In genomic region chr13:100409825-100410224, GRCm38 (mm10) we compare ENCODE assay signal across 23 mouse cellular contexts. TPM values are rescaled to one million over a fixed set of nuclear protein-coding genes. Genes with fewer than 3 reads are reported as not detected.
DNase-seq lines count a peak whose midpoint lies in the region; ATAC-seq and TF ChIP-seq lines count a peak whose summit lies in the region.
"Had no signal": no experiment of that assay in that cellular context is flagged by ENCODE, and none has a peak within 500 bp of the region (broad histone marks: within the 10 kb centered on the region; RNA-seq: fewer than 3 reads in every experiment).

No protein-coding gene starts in this region.

- no peaks in the 10 kb centered on the region for H3K36me3 ChIP-seq in intestine, embryonic 14.5 days (ENCODE audit: control insufficient read depth, insufficient read depth, low read length)
- H3K36me3 ChIP-seq in intestine, embryonic 15.5 days = no peaks in the 10 kb centered on the region
- H3K36me3 ChIP-seq in intestine, embryonic 16.5 days (ENCODE audit: control insufficient read depth, insufficient read depth, low read length) = no peaks in the 10 kb centered on the region
- peaks cover 8% of the 10 kb centered on the region; the same call in 1 of the 2 replicates for H3K36me3 ChIP-seq in intestine, postnatal 0 days (ENCODE audit: control insufficient read depth, insufficient read depth)
- H3K36me3 ChIP-seq in lung, postnatal 0 days (ENCODE audit: insufficient read depth, low read length) = no peaks in the 10 kb centered on the region
- H3K36me3 ChIP-seq: G1E had no signal

- no peak overlapping the region for H3K4me2 ChIP-seq in intestine, embryonic 14.5 days (ENCODE audit: low read length)
- H3K4me2 ChIP-seq in intestine, embryonic 15.5 days (replicated peaks) = no peak overlapping the region
- no peak overlapping the region for H3K4me2 ChIP-seq in intestine, embryonic 16.5 days (ENCODE audit: low read depth, low read length)
- H3K4me2 ChIP-seq in intestine, postnatal 0 days (replicated peaks; ENCODE audit: low read depth) = no peak overlapping the region
- H3K4me2 ChIP-seq in lung, postnatal 0 days (replicated peaks; ENCODE audit: low read depth, low read length) = no peak overlapping the region

- H3K4me3 ChIP-seq in intestine, embryonic 14.5 days (ENCODE audit: low read depth, low read length) = no peak overlapping the region
- no peak overlapping the region for H3K4me3 ChIP-seq in intestine, embryonic 15.5 days (replicated peaks)
- H3K4me3 ChIP-seq in intestine, embryonic 16.5 days (ENCODE audit: low read length) = no peak overlapping the region
- H3K4me3 ChIP-seq in intestine, postnatal 0 days (ENCODE audit: low read depth, low read length) = no peak overlapping the region
- H3K4me3 ChIP-seq in lung, postnatal 0 days (ENCODE audit: low read depth, low read length) = no peak overlapping the region

- H3K9me3 ChIP-seq in intestine, embryonic 14.5 days (ENCODE audit: control insufficient read depth, low read length) = peaks cover under 1% of the 10 kb centered on the region; the same call in 1 of the 2 replicates
- no peaks in the 10 kb centered on the region for H3K9me3 ChIP-seq in intestine, embryonic 15.5 days
- H3K9me3 ChIP-seq in intestine, embryonic 16.5 days (ENCODE audit: control insufficient read depth, low read length) = no peaks in the 10 kb centered on the region
- no peaks in the 10 kb centered on the region for H3K9me3 ChIP-seq in intestine, postnatal 0 days (ENCODE audit: control insufficient read depth)
- no peaks in the 10 kb centered on the region for H3K9me3 ChIP-seq in lung, postnatal 0 days (ENCODE audit: low read length)
- H3K9me3 ChIP-seq: G1E had no signal

- H3K27ac ChIP-seq in intestine, embryonic 14.5 days (ENCODE audit: low read depth) = no peak overlapping the region
- peak overlapping the region; percentile 38; the same call in 1 of the 2 replicates for H3K27ac ChIP-seq in intestine, embryonic 15.5 days
- H3K27ac ChIP-seq in intestine, embryonic 16.5 days (ENCODE audit: low read length) = peak overlapping the region; percentile 47; the same call in 1 of the 2 replicates
- no peak overlapping the region for H3K27ac ChIP-seq in intestine, postnatal 0 days (ENCODE audit: low read depth, low read length)
- H3K27ac ChIP-seq in lung, postnatal 0 days (ENCODE audit: low read length) = no peak overlapping the region

- H3K27me3 ChIP-seq in intestine, embryonic 14.5 days (replicated peaks; ENCODE audit: control insufficient read depth, insufficient read depth, low read length) = no peaks in the 10 kb centered on the region
- H3K27me3 ChIP-seq in intestine, embryonic 15.5 days (replicated peaks) = no peaks in the 10 kb centered on the region
- no peaks in the 10 kb centered on the region for H3K27me3 ChIP-seq in intestine, embryonic 16.5 days (replicated peaks; ENCODE audit: control insufficient read depth, insufficient read depth, low read length)
- H3K27me3 ChIP-seq in intestine, postnatal 0 days (replicated peaks; ENCODE audit: control insufficient read depth, insufficient read depth, low read length) = no peaks in the 10 kb centered on the region
- no peaks in the 10 kb centered on the region for H3K27me3 ChIP-seq in lung, postnatal 0 days (replicated peaks; ENCODE audit: insufficient read depth, low read length)
- H3K27me3 ChIP-seq: CH12.LX, Patski had no signal

- no peaks in the 10 kb centered on the region for H3K4me1 ChIP-seq in intestine, embryonic 14.5 days (replicated peaks; ENCODE audit: control insufficient read depth, insufficient read depth, low read length)
- H3K4me1 ChIP-seq in intestine, embryonic 15.5 days (replicated peaks) = no peaks in the 10 kb centered on the region
- H3K4me1 ChIP-seq in intestine, embryonic 16.5 days (ENCODE audit: control insufficient read depth, insufficient read depth, low read length) = no peaks in the 10 kb centered on the region
- H3K4me1 ChIP-seq in intestine, postnatal 0 days (replicated peaks; ENCODE audit: control insufficient read depth, insufficient read depth, low read length) = no peaks in the 10 kb centered on the region
- no peaks in the 10 kb centered on the region for H3K4me1 ChIP-seq in lung, postnatal 0 days (ENCODE audit: insufficient read depth, low read depth, low read length)

- H3K9ac ChIP-seq in intestine, embryonic 14.5 days (ENCODE audit: low read length) = no peak overlapping the region
- no peak overlapping the region for H3K9ac ChIP-seq in intestine, embryonic 15.5 days
- no peak overlapping the region for H3K9ac ChIP-seq in intestine, embryonic 16.5 days (ENCODE audit: low read depth, low read length)
- no peak overlapping the region for H3K9ac ChIP-seq in intestine, postnatal 0 days (ENCODE audit: low read depth, low read length)
- no peak overlapping the region for H3K9ac ChIP-seq in lung, postnatal 0 days (replicated peaks; ENCODE audit: low read depth)

- ATAC-seq in intestine, embryonic 14.5 days (replicated peaks; ENCODE audit: low FRiP score, low TSS enrichment, low read depth) = peak; percentile 60; the same call in 1 of the 2 replicates
- peak; percentile 85 for ATAC-seq in intestine, embryonic 15.5 days
- ATAC-seq in intestine, embryonic 16.5 days = peak; percentile 86
- peak; percentile 64 for ATAC-seq in intestine, postnatal 0 days
- no peak for ATAC-seq in inflammation-experienced regulatory T-cells, adult 6 months
- no peak for ATAC-seq in lung, postnatal 0 days
- ATAC-seq: activated CD4-positive, CD25-positive, alpha-beta regulatory T cell, adult 4 months; CD4-positive, CD25-positive, alpha-beta regulatory T cell, adult 4 months; Patski had no signal

- no peak for TF ChIP-seq CTCF in intestine, postnatal 0 days (IDR thresholded peaks at IDR 0.05; ENCODE audit: low read depth)
- TF ChIP-seq CTCF in lung, postnatal 0 days (IDR thresholded peaks at IDR 0.05) = no peak

- no peak for DNase-seq in intestine, embryonic 14.5 days (ENCODE audit: low spot score)
- DNase-seq in left cerebral cortex, adult 8-10 months (ENCODE audit: low spot score in 2 of 2) = no peak
- DNase-seq in frontal cortex, postnatal 36 days (ENCODE audit: low spot score in 2 of 2) = no peak
- DNase-seq in lung, postnatal 0 days (ENCODE audit: low spot score) = no peak
- DNase-seq: adrenal gland, adult 2 months; adrenal gland, adult 8-10 months; adrenal gland, postnatal 10 days; adrenal gland, postnatal 14 days; adrenal gland, postnatal 25 days; adrenal gland, postnatal 36 days; B cell, adult 2 months; cerebellum, adult 11 months; cerebellum, adult 11-12 months had no signal

- 58% methylated on average over 4 of the region's 4 CpGs for WGBS in intestine, embryonic 14.5 days
- WGBS in intestine, embryonic 15.5 days = 51% methylated on average over 4 of the region's 4 CpGs
- WGBS in intestine, embryonic 16.5 days = 50% methylated on average over 4 of the region's 4 CpGs
- 35% methylated on average over 4 of the region's 4 CpGs for WGBS in intestine, postnatal 0 days
- 52% methylated on average over 4 of the region's 4 CpGs for WGBS in lung, postnatal 0 days

- no peak for TF ChIP-seq EP300 in lung, postnatal 0 days (IDR thresholded peaks at IDR 0.05)

RNA-seq across cellular contexts. Expression of gene Naip1, which starts 42.8 kb away (rescaled TPM):
- polyA plus RNA-seq in intestine, embryonic 14.5 days (2014; fragmentation: Nextera tagmentation; extraction: Ambion mirVana) = 0.89 and 1.3 TPM in 2 replicates
- polyA plus RNA-seq in intestine, embryonic 15.5 days (2015; fragmentation: Nextera tagmentation; extraction: Ambion mirVana) = 4.9 and 5.6 TPM in 2 replicates
- 9.1 and 15.4 TPM in 2 replicates for polyA plus RNA-seq in intestine, embryonic 16.5 days (2015; fragmentation: Nextera tagmentation; extraction: Ambion mirVana)
- 23.4 and 27.7 TPM in 2 replicates for polyA plus RNA-seq in intestine, postnatal 0 days (2015; fragmentation: Nextera tagmentation; extraction: Ambion mirVana)
- total RNA-seq in left cerebral cortex, adult 8-10 months (2022) = under 1 TPM; 0.11 to 0.23 (median 0.15) TPM
- polyA plus RNA-seq in inflammation-experienced regulatory T-cells, adult 6 months (2017; shearing (Covaris generic)) = not detected
- polyA plus RNA-seq in lung, postnatal 0 days (2015; fragmentation: Nextera tagmentation; extraction: Ambion mirVana) = not detected in 2 replicates
- total RNA-seq: MEL had no signal
- polyA plus RNA-seq: activated CD4-positive, CD25-positive, alpha-beta regulatory T cell, adult 4 months had no signal

Comparison
In these comparisons a context has a peak if more than half of its experiments do, and no peak if none do; other contexts are left out.
1. H3K27ac ChIP-seq: peak in intestine, embryonic 15.5 days (single experiment) and intestine, embryonic 16.5 days (single experiment); none in intestine, embryonic 14.5 days (single experiment), intestine, postnatal 0 days (single experiment) and lung, postnatal 0 days (single experiment).
2. ATAC-seq: peak in intestine, embryonic 14.5 days (single experiment), intestine, embryonic 15.5 days (single experiment), intestine, embryonic 16.5 days (single experiment) and intestine, postnatal 0 days (single experiment); none in inflammation-experienced regulatory T-cells, adult 6 months (single experiment) and lung, postnatal 0 days (single experiment).